Mouse (Mus musculus) retina, postnatal 7 days (tissue): ENCODE measurements around the gene Osbp.

Experiments used
- DNase-seq: peaks from one replicate; pipeline ENCODE4 v3.0.0-alpha.2; 2012; ENCODE audit warnings: low read depth, low spot score

Gene Osbp

DNA sequence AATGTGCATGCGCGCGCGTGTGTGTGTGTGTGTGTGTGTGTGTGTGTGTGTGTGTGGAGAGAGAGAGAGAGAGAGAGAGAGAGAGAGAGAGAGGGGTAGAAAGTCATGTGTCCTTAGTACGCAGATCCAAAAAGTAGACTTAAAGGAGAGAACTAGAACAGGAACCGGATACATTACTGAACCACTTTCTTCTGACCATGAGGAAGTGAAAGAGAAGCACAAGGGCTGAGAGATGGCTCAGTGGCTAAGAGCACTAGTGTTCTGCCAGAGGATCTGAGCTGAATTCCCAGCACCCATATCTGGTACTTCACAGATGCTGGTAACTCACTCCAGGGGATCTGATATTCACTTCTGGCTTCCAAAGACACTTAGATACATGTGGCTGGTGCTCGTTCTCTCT, 23.6 kb downstream of the Osbp start:
- no peak for DNase-seq

DNA sequence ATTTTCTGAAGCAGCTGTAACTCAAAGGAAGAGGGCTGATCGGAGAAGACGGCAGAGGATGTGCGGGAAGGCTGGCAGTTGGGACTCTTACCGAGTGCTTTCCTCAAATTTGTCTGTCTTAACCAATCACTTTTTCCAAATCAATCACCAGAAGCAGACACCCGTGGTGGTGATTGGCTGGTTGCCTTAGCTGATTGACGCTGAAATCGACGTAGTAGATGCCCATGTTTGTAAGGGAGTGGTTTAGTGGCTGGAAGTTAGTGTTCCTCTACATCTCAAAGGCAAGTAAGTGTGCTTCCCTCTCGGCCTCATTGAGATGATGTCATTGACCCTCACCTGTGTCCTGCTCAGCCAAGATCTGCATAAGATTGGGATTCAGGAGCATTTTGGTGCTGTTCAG, 26.3 kb downstream of the Osbp start:
- no peak for DNase-seq

DNA sequence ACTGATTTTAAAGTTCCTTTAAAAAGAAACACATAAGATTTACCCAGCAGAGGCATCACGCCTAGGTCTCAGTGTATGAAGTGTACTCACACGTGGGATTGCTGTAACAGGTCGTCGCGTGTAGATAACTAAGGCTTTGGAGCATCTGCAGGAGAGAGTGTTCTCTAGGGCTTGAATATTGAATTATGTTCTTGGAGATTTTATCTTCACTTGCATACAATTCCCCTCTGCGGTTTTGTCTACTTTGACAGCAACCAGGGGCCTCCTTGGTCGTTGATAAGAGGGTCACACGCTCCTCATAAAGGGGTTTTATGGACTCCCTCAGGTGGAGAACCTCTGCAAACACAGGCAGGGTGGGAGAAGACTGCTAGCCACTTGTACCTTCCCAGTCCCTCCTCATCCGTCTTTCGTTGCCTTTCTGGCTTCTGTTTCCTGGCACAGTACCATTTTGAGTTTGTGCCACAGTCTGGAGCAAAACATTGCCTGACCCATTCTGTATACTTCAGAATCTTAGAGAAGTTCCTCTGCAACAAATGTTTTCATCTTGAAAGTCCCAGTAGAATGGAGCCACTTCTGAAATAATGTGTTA, 26.8 kb downstream of the Osbp start:
- DNase-seq = no peak

DNA sequence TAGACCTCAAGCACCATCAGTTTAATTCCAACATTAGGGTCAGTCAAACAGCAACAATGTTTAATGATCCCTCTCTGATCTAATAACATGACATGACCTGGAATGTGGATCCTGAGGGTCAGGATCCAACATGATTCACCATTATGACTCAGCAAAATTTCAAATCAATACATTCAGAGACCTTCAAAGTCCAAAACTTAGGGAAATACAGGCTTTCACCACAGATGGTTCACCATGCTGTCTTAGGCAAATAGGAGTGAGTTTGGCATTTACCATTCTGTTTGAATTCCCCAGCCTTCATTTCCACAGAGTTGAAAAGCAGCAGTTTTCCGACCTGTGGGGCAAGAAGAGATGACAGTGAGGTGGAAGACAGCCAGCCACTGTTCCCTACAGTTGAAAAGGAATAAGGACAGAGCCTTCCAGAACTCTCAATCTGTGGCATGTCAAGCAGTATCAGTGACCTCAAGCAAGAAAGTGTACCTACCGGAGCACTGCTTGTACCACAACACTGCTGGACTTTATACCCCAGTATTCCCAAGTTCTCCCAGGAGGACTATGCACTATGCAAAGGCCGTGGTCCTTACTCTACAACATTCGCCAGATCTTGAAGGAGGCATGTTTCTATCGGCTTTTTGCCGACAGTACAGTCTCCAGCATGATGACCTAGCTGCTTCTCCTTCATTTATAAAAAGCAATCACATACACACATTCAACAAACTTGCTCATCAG, 29.1 kb downstream of the Osbp start:
- DNase-seq = no peak

DNA sequence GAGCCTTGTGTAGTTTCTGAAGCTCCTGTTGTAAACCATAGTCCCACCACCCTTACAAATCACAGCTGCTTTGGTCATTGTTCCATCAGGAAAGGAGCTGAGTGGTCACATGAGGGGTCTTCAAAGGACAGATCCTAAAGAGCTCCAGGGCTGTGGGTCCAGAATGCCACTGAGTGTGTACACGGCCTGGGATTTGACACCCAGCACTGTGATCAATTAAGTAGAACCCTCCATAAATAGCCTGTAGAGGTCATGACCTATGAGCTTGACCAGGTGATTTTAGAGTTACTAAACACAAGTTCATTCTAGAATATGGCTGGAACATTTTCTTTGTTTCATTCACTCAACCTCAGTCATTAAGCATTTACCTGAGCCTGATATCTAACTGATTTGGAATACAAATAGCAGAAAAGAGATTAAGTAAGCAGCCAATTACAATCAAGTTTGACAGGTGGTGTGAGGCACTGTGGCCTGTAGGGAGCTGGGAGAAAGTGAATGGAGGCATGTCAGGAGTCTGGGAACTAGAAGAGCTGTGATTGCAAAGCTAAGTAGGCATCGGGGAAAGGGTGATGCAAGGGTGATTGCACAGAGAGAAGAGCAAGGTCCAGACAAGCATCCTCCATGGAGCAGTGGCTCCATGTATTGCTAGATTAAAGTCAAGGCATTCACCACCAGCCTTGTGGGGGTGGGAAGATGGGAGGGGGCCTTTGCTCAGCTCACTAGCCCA, 30.1 kb downstream of the Osbp start:
- DNase-seq = no peak

DNA sequence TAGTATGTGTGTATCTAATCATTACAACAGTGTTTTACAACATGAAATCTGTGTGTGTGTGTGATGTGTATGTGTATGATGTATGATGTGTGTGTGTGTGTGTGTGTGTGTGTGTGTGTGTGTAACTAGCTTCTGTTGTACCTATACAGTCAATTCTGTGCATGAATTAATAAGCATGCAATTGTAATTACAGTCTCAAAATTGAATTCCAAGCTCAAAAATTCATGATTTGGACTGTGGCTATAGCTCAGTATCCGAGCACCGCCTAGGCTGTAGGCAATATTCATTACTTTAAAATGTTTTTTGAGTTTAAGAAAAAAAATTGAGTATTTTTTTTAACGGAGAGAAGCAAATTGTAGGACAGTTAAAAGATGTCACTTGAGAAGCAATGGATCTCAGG, 35.9 kb downstream of the Osbp start:
- DNase-seq = no peak

DNA sequence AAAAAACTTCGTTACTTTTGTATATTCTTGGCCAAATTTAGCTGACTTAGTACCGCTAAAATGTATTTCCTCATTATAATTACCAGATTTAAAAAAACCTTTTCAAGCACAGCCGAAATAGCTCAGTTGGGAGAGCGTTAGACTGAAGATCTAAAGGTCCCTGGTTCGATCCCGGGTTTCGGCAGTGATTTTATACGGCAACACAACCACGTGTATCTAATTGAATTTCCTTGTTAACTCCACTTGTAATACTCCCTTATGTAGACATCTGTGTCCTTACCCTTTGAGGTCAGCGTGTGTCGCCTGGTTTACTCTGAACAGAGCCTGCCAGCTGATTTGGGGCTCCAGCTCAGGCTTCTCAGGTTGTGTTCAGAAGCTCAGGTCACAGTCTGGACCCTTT, 36.4 kb downstream of the Osbp start:
- DNase-seq = no peak

DNA sequence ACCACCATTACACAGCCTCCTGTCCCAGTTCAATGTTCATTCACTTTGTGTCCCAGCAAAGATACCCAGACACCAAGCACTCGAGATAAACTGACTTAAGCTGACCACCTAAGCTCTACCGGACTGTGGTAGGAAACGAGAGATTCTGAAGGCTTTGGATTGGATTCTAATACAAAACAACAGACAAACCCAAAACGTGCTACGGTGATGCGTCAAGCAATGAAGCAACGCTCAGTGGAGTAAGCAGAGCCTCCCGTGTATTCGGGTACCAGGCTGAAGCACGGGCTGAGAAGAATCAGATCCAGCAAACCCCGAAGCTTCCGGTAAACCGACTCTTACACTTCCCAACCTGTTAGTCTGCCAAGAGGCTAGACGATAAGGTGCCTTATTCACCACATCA, 37.0 kb downstream of the Osbp start:
- DNase-seq = no peak

DNA sequence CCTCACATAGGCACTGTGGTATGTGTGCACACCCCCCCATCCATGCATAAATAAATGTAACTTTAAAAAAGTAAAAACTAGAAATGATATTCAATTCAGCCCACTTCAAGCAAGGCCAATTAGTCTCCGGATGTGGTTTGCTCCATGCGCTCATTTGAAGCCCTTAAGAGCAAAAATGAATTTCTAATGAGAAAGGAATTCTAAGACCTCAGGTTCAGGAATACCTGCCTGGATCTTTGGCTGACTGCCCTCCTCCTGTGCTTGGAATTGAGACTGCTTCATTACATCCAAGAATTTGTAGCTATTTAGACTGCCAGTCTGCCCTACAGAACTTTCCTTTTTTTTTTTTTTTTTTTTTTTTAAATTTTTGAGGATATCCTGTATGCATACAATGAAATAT, 37.8 kb downstream of the Osbp start:
- no peak for DNase-seq

DNA sequence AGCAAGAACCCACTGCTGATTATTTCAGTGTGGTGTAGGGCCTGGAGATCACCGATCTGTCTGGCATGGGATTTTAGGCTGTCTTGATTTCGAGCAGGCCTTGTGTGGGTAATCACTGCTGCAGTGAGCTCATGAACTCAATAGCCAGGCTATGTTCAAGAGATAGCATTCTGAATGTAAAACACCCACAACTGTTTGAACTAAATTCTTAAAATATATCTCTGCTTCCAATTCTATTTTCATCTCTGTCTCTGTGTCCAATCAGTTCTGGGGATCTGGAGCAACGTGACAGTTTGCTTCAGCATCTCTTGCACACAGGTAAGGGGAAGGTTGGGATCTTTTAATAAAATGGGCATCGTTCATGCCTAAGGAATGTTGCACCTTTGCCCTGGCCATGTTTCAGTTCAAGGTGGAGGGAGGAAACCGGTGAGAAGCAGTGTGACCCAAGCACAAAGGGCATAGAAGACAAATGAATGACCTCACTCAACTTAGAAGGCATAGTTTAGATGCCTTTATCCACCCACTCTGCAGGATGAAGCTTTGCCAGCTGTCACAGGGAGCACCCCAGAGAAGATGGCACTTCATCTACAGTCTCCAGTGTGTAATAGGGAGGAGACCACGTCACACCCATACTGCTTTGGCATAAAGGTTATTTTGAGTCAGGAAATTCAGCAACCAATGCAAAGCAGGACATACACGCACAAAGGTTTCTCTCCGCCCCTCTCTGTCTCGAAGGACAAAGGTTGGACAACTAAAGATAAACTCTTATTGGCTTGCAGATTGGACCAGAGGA, 38.7 kb downstream of the Osbp start:
- no peak for DNase-seq

DNA sequence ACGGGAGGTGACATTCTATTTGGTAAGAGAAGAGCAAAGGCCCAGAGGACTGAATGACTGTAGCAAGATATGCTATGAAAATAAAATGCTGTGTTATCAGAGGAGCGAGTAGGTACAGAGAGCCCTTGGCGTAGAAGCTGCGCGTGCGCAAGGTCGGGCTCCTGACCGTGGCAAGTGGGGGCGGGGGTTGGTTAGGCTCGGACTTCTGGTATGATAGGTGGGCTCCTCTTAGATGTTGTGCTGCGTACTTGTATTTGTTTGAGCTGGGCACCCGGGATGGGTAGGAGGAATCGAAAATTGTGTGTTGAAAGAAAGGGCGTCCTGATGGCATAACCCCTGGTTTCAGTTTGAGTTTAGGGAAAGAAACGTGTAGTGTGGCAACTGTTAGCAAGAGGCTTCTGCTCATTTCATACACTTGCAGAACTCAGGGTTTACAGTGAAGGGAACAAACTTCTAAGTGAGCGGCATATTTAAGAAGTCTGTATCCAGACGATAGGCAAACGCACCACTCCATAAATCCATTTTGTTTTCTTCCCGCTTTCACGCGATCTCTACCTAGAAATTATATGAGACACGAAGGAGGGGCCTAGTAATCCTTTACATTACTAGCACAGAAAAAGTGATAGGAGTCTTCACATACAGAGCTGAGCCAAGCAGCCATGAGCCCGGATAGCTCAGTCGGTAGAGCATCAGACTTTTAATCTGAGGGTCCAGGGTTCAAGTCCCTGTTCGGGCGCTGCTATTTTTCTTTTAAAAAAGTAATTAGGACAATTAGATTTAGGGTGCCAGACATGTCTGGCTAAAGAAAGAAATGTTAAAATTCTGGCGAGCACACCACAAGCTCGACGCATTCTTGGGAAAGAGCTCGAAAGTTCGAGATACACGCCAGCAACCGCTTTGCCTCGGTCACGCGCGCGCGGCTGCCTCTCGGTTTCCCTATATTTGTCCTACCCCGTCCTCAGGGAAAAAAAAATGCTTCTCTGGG, 39.9 kb downstream of the Osbp start:
- DNase-seq = peak; percentile 74

DNA sequence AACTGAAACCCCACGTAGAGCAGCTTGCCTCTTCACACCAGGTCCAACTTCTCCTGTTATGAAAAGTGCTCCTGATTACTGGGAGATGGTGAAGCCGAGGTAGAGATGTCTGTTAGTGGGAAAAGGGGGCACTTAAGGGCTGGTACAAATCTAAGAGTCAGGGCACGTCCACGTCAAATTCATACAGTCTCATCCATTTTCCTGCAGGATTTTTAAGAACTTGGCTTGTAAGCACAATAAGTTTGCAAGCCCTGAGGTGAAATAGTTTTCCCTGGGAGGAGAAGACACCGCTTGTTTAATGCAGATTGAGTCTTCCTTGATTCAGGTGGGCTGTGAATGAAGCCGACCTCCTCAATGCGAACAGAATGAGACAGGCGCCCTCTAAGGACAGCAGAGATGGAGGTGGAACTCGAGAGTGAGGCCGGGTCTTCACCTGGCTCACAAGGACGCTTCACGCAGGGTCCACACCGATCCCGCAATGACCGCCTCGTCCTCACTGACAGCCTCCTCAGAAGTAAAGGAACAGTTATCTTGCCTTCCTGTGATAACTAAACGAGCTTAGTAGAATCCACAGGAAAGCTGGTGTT, 40.7 kb downstream of the Osbp start:
- no peak for DNase-seq

DNA sequence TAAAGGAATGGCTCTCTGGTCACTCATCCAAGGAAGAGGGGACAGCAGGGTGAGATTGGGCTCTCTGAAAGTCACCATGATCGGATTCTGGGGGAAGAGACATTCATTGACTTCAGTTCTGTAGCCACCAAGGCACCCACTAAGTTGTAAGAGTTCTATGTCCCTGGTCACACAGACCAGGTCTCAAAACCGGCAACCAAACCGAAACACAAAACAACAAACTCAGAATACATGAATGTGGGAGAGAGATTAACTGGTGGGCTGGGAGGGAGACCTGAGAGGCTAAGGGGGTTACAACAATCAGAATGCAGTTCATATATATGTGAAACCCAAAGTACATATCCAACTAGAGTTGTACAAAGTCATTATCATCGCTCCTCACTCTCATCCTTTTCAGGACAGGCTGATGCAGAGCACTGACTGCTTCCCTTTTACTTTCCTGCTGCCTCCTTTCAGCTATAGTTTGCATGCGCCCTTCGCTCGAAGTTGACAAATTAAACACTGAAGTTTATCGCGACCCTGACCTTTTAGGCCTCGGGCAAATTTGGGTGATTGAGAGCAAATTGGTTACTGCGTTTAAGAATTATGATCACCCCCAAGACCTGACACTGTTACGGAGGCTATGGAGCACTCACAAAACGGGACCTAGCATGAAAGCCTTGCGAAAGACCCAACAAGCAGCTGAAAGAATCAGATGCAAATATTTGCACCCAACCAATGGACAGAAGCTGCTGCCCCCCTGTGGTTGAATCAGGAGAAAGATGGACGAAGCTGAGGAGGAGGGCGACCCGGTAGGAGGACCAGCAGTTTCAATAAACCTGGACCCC, 41.6 kb downstream of the Osbp start:
- DNase-seq = no peak

DNA sequence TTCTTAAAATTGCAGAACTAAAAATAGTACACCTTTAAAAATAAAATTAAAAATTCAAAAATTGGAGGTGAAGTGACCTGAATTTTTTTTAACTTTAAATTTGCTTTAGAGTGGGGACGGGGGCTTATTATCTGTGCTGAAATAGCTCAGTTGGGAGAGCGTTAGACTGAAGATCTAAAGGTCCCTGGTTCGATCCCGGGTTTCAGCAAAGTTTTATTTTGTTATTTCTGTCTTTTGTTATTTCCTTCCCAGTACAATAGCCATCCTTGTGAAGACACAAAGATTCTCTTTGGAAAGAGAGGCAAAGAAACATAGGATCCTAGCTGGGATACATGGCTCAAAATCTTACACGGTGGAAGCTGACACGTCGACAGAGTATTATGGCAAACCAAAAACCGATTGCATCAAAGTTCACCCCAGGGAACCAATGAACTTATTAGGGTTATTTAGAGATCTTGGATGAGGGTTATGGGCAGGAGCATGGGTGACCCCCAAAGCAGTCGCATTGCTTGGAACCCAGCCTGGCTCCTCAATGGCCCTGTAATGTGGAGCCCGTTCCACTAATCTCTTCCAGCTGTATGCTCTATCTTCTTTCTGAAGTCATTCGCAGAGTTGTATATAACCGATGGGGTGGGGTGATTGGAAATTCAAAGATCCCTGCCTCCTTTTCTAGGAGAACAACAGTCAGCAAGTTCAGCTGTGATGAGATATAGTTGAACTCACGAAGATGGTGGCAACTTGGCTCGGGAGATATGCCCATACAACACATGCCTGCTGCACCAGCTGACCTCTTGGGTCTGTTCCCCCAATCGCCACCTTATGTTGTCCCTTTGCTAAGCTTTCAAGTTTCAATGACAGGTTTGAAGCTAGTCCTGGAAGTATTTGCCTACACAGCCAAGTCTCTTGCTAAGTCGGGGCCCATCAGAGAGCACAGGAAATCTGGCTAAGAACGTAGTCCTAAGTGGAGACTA, 43.0 kb downstream of the Osbp start:
- DNase-seq = no peak

DNA sequence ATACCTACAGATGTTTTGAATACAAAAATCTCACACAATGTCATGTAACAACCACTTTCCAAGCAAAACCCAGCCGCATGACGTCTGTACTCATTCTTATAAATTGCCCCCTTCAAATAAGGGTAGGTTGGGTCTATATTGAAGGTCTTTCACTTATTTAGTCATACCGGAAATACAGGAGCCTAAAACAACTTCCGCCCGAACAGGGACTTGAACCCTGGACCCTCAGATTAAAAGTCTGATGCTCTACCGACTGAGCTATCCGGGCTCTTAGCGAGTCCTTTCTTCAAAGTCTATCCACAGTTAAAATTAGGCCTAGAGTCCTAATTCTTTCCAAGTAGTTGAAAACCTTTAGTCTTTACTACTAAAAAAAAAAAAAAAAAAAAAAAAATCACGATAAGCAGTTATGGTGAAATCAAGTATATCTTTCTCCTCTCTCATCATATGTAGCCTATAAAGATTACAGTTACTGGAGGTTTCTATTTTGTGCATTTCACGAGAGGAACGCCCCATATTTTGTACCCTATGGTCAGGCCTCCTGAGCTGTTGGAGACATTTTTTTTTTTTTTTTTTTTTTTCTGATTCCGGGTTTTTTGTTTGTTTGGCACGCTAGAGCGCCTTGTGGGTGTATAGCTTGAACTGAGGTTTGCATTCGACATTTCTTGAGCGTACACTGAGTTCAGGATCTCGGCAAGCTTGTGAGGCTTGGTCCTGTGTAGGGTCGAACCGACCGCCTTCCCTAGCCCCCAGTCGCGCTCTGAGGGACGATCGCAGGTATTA, 44.0 kb downstream of the Osbp start:
- DNase-seq = peak; percentile 50

DNA sequence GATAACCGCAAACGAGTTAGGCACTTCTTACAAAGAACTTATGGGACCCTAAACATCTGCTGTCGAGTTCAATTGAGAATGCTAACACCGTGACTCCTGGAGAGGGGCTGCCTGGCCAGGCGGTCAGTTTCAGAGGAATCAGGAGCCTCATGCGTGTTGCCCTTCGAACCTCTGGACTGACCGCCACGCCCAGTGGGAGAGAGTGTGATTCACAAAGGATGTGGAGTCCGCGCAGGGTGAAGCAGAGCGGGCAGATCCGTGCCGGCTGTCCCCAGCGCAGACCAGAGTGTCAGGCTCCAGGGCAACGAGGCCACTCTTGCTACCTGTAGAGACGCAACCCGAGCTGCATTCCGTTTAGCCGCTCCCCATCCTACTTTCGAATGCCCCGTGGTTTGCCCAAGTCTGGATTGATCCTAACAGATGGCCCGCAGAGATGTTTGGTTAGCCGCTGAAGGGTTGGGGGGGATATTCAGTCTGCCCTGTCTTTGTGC, 44.6 kb downstream of the Osbp start:
- DNase-seq = no peak

DNA sequence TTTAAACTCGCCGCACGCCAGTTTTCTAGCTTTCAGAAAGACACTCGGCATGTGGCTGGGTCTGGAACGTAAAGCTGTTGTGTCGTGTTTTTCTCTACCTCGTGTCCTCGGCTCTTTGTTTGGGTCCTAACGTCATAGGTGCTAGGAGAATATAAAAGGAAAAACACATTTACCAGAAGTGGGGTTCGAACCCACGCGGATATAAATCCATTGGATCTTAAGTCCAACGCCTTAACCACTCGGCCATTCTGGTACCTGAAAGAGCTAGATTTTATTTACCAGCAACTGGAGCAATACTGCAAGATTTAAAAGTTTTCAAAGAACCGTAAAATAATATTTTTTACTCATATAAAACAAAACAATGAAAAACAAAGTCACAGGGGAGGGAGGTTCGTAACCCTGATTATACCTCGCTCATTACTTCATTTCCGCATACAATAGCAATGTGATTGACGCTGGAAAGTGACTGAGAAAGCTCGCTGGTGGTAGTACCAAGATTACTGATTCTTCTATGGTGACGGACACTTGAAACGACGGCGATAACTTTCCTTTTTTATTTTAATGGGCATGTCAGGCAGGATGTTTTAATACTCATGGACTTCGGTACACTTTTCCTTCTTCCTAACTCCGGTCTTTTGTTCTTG, 45.3 kb downstream of the Osbp start:
- peak; percentile 77 for DNase-seq
